Mouse (Mus musculus) cortical plate, adult 2 months (tissue): ENCODE measurements around the gene Sox2.

Source experiments
- CTCF ChIP-seq: fragments of 200-500 bp; IDR thresholded peaks from 2 replicates; pipeline ENCODE4 v1.5.1; 2011; ENCODE audit warnings: mild to moderate bottlenecking, control low read depth, low read length; ENCODE audit not compliant: insufficient read depth; ENCODE audit errors: extremely low read depth
- POLR2A ChIP-seq: fragments of 200-500 bp; IDR thresholded peaks from 2 replicates; pipeline ENCODE4 v1.6.1; 2011; ENCODE audit warnings: mild to moderate bottlenecking, low read length, control low read depth; ENCODE audit not compliant: insufficient read depth; ENCODE audit errors: extremely low read depth

DNA sequence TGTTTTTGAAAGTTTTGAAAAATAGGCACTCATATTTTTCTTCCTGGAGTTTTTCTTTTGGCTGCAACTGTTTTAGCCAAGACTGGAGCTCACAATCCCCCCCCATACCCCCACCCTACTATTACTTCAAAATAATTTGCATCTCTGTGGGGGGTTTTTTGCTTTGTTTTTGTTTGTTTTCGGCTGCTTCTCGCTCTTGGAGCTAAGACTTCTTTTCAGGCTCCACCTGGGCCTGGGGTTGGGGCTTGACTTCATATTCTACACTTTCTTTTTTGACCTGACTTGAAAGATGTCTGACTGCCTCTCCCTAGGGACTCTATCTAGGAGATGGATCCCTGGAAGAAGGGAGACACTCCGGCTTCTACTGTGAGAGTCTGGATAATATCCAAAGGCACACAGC is 5.9 kb downstream of the Sox2 start:
- TF ChIP-seq POLR2A (no peak), CTCF (no peak)
